Mouse (Mus musculus) natural killer cell, adult 2 months (primary cell): ENCODE measurements around the gene Hsd17b11.

Source experiments
- DNase-seq, 2 experiments: peaks; one replicate each; pipeline ENCODE4 v3.0.0; 2022; ENCODE audit warnings: low spot score in 2 of 2

Gene Hsd17b11

GRCm38 (mm10) chr5:104021597-104022378 is at the start of gene Hsd17b11:
Gene Hsd17b11, minus strand, starts transcription at chr5:104021919.
- DNase-seq = peak; percentile 32 to 47

DNA sequence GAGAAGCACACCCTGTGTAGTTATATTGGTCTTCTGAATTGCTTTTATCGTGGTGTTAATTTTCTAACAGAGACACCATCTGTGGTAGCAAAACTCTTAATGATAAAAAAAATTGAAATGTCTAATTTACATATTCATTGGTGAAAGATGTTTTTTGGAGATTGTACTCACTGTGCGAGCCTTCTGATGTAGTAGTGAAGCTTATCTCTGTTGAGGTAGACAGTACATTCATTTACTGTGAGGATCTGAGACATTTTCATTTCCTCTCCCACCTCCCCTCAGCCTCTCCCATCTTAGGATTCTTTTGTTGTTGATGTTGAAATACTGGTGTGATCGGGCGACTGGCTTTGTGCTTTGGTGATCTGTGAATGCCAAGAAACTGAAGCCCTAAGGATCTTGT is 49.3 kb upstream of the Hsd17b11 start:
- DNase-seq = no peak

- DNase-seq = peak in 1 of 2 experiments; percentile 7
Measured at GRCm38 (mm10) chr5:104068751-104069150, 47.0 kb upstream of the Hsd17b11 start.

- no peak for DNase-seq
Measured at GRCm38 (mm10) chr5:104062773-104063551, 41.2 kb upstream of the Hsd17b11 start.

DNA sequence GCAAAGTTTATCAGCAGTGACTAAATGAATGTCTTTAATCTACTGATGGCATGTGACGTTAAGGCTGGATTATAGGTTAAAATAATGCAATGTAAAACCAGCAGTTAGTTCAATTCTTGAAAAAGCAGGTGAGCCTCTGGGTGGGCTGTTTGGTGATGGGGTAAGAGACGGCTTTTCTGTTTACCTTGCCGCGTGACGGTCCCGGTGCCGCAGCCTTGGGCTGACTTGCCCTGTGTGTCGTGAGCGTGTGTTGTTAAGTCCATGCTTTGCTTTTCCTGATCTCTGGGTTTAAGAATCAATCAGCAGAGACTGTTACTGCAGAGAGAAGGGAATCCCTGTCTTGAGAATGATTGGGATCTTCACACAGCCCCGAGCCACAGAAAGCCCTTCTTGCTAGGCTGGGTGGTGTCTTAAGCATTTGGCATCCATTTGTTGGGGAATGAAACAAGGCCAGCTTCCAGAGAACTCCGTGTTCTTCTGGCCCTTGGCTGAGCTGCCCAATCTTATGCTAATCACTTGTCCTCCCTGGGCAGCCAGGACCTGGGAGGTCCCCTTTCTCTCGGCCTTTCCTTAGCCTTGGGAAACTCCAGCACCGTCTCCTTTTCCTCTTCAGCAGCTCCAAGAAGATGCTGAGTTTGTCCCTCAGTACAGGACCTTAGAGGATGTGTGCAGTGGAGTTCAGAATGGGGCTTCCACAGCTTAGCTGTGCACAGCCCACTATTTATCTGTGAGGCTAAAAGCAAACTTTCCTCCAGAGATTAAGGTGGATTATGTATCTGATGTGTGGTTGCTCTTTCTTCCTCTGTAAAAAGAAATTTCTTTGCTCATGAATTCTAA is 40.4 kb upstream of the Hsd17b11 start:
- no peak for DNase-seq

- DNase-seq = no peak
Measured at GRCm38 (mm10) chr5:104060429-104060828, 38.7 kb upstream of the Hsd17b11 start.

DNA sequence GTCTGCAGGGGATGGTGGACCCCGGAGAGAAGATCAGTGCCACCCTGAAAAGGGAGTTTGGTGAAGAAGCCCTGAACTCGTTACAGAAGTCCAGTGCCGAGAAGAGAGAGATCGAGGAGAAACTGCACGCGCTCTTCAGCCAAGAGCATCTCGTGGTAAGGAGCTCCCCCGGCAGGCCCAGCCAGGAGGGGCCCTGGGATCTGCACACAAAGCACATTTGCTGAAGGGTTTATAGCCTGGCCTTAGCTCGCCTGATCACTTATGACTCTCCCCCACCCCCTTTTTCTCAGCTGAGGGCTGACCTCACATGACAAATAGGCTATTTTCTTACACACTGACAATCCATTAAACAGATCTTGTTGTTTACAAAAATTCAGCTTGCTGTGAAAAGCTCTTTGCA is 37.9 kb upstream of the Hsd17b11 start:
- DNase-seq = no peak

GRCm38 (mm10) chr5:104058021-104058420 is 36.3 kb upstream of the Hsd17b11 start:
- peak; percentile 44 to 66 for DNase-seq

- no peak for DNase-seq
Measured at GRCm38 (mm10) chr5:104056295-104056694, 34.6 kb upstream of the Hsd17b11 start.

DNA sequence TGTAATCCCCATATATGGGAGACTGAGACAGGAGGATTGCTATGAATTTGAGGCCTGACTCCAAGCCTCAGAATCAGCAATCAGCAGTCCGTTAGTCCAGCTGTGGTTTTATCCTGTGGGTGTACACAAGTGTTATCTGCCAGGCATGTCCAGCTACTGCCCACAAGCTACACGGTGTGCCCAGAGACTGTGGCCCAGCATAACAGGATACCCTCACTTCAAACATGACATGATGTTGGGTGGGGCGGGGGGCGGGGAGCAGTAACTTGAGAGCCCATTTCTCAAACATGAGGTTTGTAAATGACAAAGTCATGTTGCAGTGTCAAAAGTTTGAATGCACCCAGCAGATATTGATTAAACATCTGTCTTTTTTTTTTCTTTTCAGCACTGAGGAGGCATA is 34.1 kb upstream of the Hsd17b11 start:
- no peak for DNase-seq

GRCm38 (mm10) chr5:104054938-104055337 is 33.2 kb upstream of the Hsd17b11 start:
- DNase-seq = no peak

- no peak for DNase-seq
Measured at GRCm38 (mm10) chr5:104052956-104053355, 31.2 kb upstream of the Hsd17b11 start.

DNA sequence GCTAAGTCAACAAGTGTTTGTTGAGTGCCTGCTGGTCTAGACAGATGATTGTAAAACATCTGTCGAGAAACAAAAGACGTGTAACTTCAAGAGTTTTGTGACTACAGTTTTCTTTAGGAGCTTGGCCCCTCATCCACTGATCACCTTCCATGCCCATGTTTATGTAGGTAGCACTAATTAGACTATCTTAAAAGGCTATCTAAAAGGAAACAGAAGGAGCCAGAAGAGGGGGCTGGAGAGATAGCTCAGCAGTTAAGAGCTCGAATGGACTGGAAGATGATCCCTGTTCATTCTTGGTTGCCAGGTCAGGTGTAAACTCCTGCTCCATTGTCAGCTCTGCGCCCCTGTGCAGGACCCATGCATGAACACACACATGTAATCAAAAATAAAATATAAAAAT is 26.4 kb upstream of the Hsd17b11 start:
- no peak for DNase-seq

- DNase-seq = peak in 1 of 2 experiments; percentile 8
Measured at GRCm38 (mm10) chr5:104047200-104048105, 25.7 kb upstream of the Hsd17b11 start.

DNA sequence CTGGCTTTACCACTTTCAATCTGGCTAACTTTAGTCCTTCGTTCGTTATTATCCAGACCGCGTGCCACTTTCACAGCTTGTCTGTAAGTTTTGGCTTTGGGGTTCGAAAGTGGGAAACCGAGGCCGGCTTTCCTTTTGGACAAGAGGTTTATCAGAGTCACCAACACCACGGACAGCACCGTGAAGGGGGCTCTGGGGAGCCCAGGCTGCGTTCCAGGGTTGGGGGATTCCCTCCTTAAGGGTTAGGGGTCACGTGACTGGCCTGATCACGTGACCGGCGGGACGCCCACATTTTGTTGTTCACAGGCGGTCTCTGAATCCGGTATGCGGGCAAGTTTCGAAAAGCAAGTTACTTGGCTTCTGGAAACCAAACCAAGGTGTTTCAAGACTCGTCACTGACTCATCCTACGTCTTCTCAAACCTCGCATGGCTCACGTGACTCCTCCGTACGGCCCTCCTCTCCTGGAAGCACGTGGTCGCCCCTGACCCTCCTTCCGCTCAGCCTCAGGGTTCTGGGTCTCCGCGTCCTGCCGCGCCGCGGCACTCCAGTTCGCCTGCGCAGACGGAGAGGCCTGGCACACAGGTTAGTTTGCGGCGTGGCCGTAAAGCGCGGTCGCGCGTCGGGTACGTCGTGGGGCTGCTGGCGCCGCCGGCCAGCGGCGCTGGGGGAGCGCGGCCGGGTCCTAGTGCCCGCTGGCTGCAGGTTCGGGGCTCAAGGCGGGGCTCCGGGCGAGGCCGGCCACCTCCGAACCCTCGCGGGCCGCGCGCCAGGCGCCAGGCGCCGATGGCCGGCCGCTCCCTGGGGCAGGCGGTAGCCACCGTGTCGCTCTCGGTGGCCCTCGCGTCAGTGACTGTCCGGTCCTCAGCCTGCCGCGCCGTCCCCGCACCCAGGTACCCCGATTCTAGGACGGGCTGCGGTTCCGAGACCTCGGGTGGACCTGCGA is 24.8 kb upstream of the Hsd17b11 start, which contains the start of gene Nudt9:
TSS of gene Nudt9 (plus strand) at position 51 of the 944 bp plus-strand sequence.
- DNase-seq = peak; percentile 97 to 98

- no peak for DNase-seq
Measured at GRCm38 (mm10) chr5:104043704-104044103, 22.0 kb upstream of the Hsd17b11 start.

DNA sequence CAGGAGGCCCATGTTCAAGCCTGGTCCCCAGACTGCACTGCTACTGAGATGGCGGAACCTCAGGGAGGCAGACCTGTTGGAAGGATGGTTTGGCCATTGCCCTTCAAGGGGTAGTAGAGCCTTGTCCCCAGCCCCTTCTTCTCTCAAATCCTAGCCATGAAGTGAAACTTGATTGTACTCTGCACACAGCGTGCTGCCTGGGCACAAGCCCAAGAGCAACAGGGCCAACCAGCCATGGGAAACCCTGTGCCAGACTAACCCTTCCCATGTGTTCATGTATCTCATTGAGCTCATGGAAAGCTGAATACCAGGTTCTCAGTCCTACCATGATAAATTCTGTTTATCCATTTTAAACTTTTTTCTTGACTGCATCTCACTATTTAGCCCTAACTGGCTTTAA is 21.2 kb upstream of the Hsd17b11 start:
- no peak for DNase-seq

DNA sequence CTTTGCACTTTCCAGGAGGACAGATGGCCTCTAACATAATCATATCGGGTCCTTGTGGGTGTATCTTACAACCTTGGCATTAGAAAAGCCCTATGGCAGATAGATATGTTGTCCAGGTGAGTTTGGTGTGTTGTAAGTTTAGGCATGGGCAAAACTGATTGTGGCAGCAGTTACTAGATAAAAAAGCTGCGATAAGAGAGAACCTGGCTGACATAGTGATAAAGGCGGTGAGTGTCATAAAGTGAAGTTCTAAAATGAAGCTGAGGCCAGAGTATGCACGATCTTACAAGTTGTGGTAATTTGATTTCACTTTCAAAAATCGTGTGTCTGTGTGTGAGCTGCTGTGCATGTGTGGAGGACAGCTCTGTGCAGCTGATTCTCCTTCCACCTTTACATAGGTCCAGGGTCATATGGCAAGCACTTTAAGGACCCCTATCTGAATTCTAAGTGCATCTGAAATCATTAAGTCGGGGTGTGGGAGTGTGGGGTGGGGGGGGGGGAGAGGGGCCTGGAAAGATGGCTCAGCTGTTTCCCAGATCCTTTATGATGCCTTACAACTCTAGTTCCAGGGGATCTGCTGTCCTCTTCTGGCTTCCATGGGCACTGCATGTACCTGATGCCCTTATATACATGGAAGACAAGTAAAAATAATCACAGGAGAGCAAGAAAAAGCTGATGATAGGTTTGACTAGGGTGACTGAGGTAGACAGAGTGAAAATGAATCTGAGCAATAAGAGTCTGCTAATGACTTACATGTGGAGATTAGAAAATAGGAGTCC is 17.6 kb upstream of the Hsd17b11 start:
- no peak for DNase-seq

DNA sequence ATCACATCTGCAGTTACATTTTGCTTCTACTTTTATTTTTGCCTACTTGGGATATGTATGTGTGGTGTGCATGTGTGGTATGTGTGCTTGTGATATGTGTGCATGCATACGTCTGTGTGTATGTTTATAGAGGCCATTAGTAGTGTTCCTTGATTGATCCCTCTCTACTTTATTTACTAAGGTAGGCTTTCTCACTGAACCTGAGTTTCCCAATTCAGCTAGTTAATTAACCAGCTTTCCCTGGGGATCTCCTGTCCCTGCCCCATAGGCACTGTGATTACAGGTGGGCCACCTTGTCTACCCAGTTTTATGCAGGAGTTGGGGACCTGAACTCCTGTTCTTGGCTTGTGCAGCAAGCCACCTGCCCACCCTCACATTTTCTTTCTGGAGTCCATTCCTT is 15.0 kb upstream of the Hsd17b11 start:
- DNase-seq = no peak
